Mouse (Mus musculus): ENCODE results near the gene Tmem115. TPM values are rescaled to one million over a fixed set of nuclear protein-coding genes. Genes with fewer than 3 reads are reported as not detected.
A peak's percentile ranks its signal among the peaks of the same experiment; 100 is the strongest.

The Tmem115 gene
- total and polyA plus RNA-seq, 3 experiments = 20.3 to 25.9 (median 22.9) TPM

- H3K27me3 ChIP-seq (ENCODE audit: control insufficient read depth, insufficient read depth, low read length) = no peaks in the 10 kb centered on the region
- 66% methylated on average over 4 of the region's 4 CpGs for WGBS
- H3K4me3 ChIP-seq = no peak overlapping the region
- TF ChIP-seq CTCF (IDR thresholded peaks at IDR 0.05) (no peak), POLR2A (IDR thresholded peaks at IDR 0.05; ENCODE audit: insufficient read depth, low read depth, low read length) (no peak)
- peaks cover 15% of the 10 kb centered on the region for H3K4me1 ChIP-seq (ENCODE audit: control insufficient read depth, insufficient read depth, low read length)
- H3K27ac ChIP-seq = no peak overlapping the region
- H3K36me3 ChIP-seq (ENCODE audit: control insufficient read depth, insufficient read depth, low read length) = peaks cover 5% of the 10 kb centered on the region; the same call in 1 of the 2 replicates
- no peak for DNase-seq
- H3K79me2 ChIP-seq (replicated peaks; ENCODE audit: control insufficient read depth, insufficient read depth, low read length) = peaks cover 5% of the 10 kb centered on the region; the same call in 1 of the 2 replicates
- no peak overlapping the region for H3K9ac ChIP-seq (ENCODE audit: low read depth, low read length)
- intact Hi-C loops (cut with DNase I) = loop anchor here (10.0 kb wide), 1 partner anchor 856 kb away; the partner anchor contains the start of gene Tex264
Observed at GRCm38 (mm10) chr9:107540420-107540819, 6.7 kb downstream of the Tmem115 start.

DNA sequence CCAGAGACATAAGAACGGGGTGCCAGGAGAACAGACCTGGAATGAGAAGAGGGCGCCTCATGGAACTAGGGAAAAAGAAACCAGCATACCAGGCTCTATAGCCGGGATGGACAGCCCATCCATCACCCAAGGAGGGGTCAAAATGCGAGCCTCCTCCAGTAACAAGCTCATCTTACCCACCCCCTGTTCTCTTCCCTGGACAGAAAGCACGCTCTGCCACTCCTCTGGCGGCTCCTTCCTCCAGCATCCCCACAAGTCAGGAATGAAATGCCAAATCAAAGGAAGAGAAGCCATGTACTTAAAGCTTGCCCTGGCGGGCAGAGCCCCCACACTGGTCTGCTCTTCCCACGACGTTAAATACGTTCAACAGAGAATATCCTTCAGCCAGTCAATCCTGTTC, 7.3 kb downstream of the Tmem115 start:
- 33% methylated on average over 10 of the region's 10 CpGs for WGBS
- Histone ChIP-seq H3K27ac (no peak overlapping the region; the same call in 1 of the 2 replicates), H3K27me3 (ENCODE audit: control insufficient read depth, insufficient read depth, low read length) (no peaks in the 10 kb centered on the region), H3K4me1 (ENCODE audit: control insufficient read depth, insufficient read depth, low read length) (peaks cover 11% of the 10 kb centered on the region), H3K36me3 (ENCODE audit: control insufficient read depth, insufficient read depth, low read length) (peaks cover 5% of the 10 kb centered on the region; the same call in 1 of the 2 replicates), H3K79me2 (replicated peaks; ENCODE audit: control insufficient read depth, insufficient read depth, low read length) (0 out of 2 replicates have a peak, but pooled peaks cover 3% of the 10 kb centered on the region), H3K4me3 (peak overlapping the region; percentile 75), H3K9ac (ENCODE audit: low read depth, low read length) (no peak overlapping the region)
- DNase-seq = no peak
- TF ChIP-seq EP300 (IDR thresholded peaks at IDR 0.05; ENCODE audit: insufficient read depth, low read depth, low read length) = no peak
- no peak for TF ChIP-seq CTCF (IDR thresholded peaks at IDR 0.05)
- no peak for TF ChIP-seq POLR2A (IDR thresholded peaks at IDR 0.05; ENCODE audit: insufficient read depth, low read depth, low read length)
- intact Hi-C loops (cut with DNase I) = loop anchor here (10.0 kb wide), 1 partner anchor 856 kb away; the partner anchor contains the start of gene Tex264

DNA sequence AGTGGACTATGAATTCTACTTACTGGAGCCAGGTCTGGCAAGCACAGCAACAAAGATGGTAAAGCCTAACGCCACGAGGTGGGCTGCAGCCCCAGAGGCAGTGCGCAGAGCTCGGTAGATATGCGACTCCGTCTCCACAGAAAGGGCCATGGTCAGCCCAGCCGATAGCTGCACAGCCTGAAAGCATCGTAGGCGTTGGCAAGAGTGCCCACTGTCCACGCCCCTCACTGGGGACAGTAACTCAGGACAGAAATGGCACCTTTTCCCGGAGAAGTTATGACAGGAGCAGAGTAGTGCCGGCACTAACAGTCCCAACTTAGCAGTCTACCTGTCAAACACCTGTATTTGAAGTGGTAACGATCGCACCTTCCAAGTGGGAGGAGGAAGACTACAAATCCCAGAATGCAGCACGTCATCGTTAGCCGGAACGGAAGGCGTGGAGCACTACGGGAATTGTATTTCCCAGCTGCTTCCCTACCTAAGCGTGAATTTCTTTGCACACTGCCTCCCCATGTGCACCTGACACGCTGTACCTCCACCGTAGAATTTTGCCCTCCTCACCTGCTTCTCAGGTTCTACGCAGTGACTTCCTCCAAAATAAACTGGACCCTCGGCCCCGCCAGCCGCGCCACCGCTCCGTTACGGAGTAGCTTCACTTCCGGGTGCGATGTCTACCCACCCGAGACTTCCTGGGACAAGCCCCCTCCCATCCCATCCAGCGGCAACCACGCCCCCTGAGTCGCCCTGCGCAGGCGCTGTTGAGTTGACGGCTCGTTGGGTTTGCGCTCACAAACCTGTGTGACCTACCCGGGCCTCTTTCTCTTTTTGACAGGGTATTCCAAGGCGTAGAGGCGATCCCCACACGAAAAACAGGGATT, 8.0 kb downstream of the Tmem115 start, which contains the start of the genes Cyb561d2 and Nprl2:
TSS of gene Cyb561d2 (minus strand) at position 720 of the 878 bp plus-strand sequence.
TSS of gene Nprl2 (plus strand) at position 753 of the 878 bp plus-strand sequence.
- Histone ChIP-seq H3K4me1 (ENCODE audit: control insufficient read depth, insufficient read depth, low read length) (peaks cover 6% of the 10 kb centered on the region), H3K9ac (ENCODE audit: low read depth, low read length) (peak within 1 kb of the TSS; percentile 69), H3K79me2 (replicated peaks; ENCODE audit: control insufficient read depth, insufficient read depth, low read length) (no peaks in the 10 kb centered on the region), H3K27ac (peak within 1 kb of the TSS; percentile 76), H3K4me3 (peak within 1 kb of the TSS; percentile 75), H3K27me3 (ENCODE audit: control insufficient read depth, insufficient read depth, low read length) (no peaks in the 10 kb centered on the region), H3K36me3 (ENCODE audit: control insufficient read depth, insufficient read depth, low read length) (peaks cover 3% of the 10 kb centered on the region; the same call in 1 of the 2 replicates)
- intact Hi-C loops (cut with DNase I) = loop anchor here (1.0 to 10.0 kb wide), 2 partner anchors 8 to 857 kb away; partner anchors contain the start of genes Tex264 and Tmem115
- TF ChIP-seq POLR2A (IDR thresholded peaks at IDR 0.05; ENCODE audit: insufficient read depth, low read depth, low read length) (peak; percentile 84), EP300 (IDR thresholded peaks at IDR 0.05; ENCODE audit: insufficient read depth, low read depth, low read length) (peak; percentile 66), CTCF (IDR thresholded peaks at IDR 0.05) (no peak)
- DNase-seq = peak; percentile 95 to 96
- WGBS = 1% methylated on average over 46 of the region's 46 CpGs

GRCm38 (mm10) chr9:107542352-107542686, 8.6 kb downstream of the Tmem115 start:
- no peaks in the 10 kb centered on the region for H3K27me3 ChIP-seq (ENCODE audit: control insufficient read depth, insufficient read depth, low read length)
- peak overlapping the region; percentile 75 for H3K4me3 ChIP-seq
- H3K79me2 ChIP-seq (replicated peaks; ENCODE audit: control insufficient read depth, insufficient read depth, low read length) = no peaks in the 10 kb centered on the region
- intact Hi-C loops (cut with DNase I) = loop anchor here (1.0 to 10.0 kb wide), 2 partner anchors 9 to 858 kb away; partner anchors contain the start of genes Tex264 and Tmem115
- peak overlapping the region; percentile 69 for H3K9ac ChIP-seq (ENCODE audit: low read depth, low read length)
- H3K4me1 ChIP-seq (ENCODE audit: control insufficient read depth, insufficient read depth, low read length) = peaks cover 5% of the 10 kb centered on the region; the same call in 1 of the 2 replicates
- H3K27ac ChIP-seq = peak overlapping the region; percentile 76
- WGBS = 2% methylated on average over 11 of the region's 11 CpGs
- no peak for DNase-seq
- TF ChIP-seq EP300 (IDR thresholded peaks at IDR 0.05; ENCODE audit: insufficient read depth, low read depth, low read length) (no peak), CTCF (IDR thresholded peaks at IDR 0.05) (no peak), POLR2A (IDR thresholded peaks at IDR 0.05; ENCODE audit: insufficient read depth, low read depth, low read length) (no peak)
- H3K36me3 ChIP-seq (ENCODE audit: control insufficient read depth, insufficient read depth, low read length) = no peaks in the 10 kb centered on the region

GRCm38 (mm10) chr9:107542721-107543120, 9.0 kb downstream of the Tmem115 start:
- H3K27ac ChIP-seq = no peak overlapping the region; the same call in 1 of the 2 replicates
- H3K9ac ChIP-seq (ENCODE audit: low read depth, low read length) = no peak overlapping the region; the same call in 1 of the 2 replicates
- intact Hi-C loops (cut with DNase I) = loop anchor here (1.0 to 10.0 kb wide), 2 partner anchors 9 to 858 kb away; partner anchors contain the start of genes Tex264 and Tmem115
- no peaks in the 10 kb centered on the region for H3K36me3 ChIP-seq (ENCODE audit: control insufficient read depth, insufficient read depth, low read length)
- no peaks in the 10 kb centered on the region for H3K79me2 ChIP-seq (replicated peaks; ENCODE audit: control insufficient read depth, insufficient read depth, low read length)
- H3K4me1 ChIP-seq (ENCODE audit: control insufficient read depth, insufficient read depth, low read length) = peaks cover 5% of the 10 kb centered on the region; the same call in 1 of the 2 replicates
- no peaks in the 10 kb centered on the region for H3K27me3 ChIP-seq (ENCODE audit: control insufficient read depth, insufficient read depth, low read length)
- DNase-seq = no peak
- 35% methylated on average over 8 of the region's 8 CpGs for WGBS
- TF ChIP-seq CTCF (IDR thresholded peaks at IDR 0.05) (no peak), EP300 (IDR thresholded peaks at IDR 0.05; ENCODE audit: insufficient read depth, low read depth, low read length) (no peak)
- peak overlapping the region; percentile 75 for H3K4me3 ChIP-seq
